Mouse (Mus musculus): ENCODE results near the gene Ccdc162. TPM values are rescaled to one million over a fixed set of nuclear protein-coding genes. Genes with fewer than 3 reads are reported as not detected.

Ccdc162 gene
- polyA plus RNA-seq, 1 experiment = 0.33 TPM

DNA sequence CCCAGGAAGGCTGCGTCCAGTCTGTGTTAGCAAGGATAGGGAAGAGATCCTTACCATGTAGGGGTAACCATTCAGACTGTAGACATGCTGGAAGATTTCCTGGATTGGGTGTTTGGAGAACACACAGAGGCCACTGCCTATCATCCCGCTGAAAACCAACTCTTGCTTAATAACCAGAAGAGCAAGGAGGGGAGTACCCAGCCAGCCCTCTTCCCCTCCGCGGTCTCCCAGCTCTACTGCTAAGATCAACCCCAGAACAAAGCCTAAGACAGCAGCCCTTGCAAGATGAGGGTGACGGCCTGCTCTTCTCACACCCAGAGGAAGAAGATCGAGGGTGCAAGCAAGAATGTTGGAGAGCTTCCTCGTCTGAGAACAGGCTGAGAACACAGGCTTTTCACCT is 227.6 kb downstream of the Ccdc162 start:
- DNase-seq (ENCODE audit: low spot score) = no peak

Other genes with a start within 250 kb of the Ccdc162 start
- gene Mical1, start 240.3 kb downstream of the Ccdc162 start, polyA plus RNA-seq (2012; rRNA removed) = 48.9 and 57.9 TPM in 2 replicates
- 167 and 169 TPM in 2 replicates for gene Smpd2, start 226.3 kb downstream of the Ccdc162 start, polyA plus RNA-seq (2012; rRNA removed)
- 10.7 and 11.5 TPM in 2 replicates for gene Ppil6, start 226.2 kb downstream of the Ccdc162 start, polyA plus RNA-seq (2012; rRNA removed)
- gene Cd164, start 197.2 kb downstream of the Ccdc162 start, polyA plus RNA-seq (2012; rRNA removed) = 119 and 143 TPM in 2 replicates
- 4.9 and 5.2 TPM in 2 replicates for gene Cep57l1, start 93.2 kb upstream of the Ccdc162 start, polyA plus RNA-seq (2012; rRNA removed)
- 35.8 and 41.4 TPM in 2 replicates for gene Sesn1, start 93.3 kb upstream of the Ccdc162 start, polyA plus RNA-seq (2012; rRNA removed)

All from urinary bladder, adult 2 months (tissue).